Mouse (Mus musculus): ENCODE measurements around the gene Orm3. TPM values are rescaled to one million over a fixed set of nuclear protein-coding genes. Genes with fewer than 3 reads are reported as not detected.
"Not testable (repeated sequence)": the region's sequence is repeated elsewhere in the genome, so short reads cannot be mapped to it uniquely, and the experiment has no call there.

The Orm3 gene
- polyA plus RNA-seq (2015; fragmentation: Nextera tagmentation; extraction: Ambion mirVana), result not detected in 2 replicates

DNA sequence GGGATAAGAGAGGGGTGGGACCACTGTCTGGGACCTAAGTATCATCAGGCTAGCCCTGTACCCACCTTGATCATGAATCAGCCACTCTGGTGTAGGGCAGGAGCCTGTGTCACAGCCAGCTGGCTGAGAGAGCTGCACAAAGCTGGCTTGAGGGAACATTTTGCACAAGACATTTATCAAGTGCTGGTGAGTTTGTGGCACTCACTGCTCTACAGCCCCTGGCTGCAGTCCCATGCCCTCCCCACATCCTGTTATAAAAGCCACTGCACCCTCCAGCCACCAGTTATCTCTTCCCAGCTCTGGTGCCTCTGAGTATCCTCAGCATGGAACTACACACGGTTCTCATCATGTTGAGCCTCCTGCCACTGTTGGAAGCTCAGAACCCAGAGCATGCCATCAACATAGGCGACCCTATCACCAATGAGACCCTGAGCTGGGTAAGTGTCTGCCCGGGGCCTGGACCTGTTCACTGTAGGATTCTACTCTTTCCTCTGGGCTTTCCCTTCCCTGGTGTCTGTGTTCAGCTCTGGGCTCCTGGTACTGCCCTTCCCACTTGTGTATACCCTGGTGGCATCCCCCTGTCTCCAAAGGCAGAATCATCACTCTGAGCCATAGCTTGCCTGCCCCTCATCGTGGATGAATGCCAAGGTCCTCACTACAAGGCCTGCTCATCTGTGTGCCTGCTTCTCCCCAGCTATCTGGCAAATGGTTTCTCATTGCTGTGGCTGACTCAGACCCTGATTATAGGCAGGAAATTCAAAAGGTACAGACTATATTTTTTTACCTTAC, at the start of gene Orm3:
Gene Orm3, plus strand, starts transcription at position 286 of the 789 bp plus-strand sequence.
- no peaks in the 10 kb centered on the region for H3K36me3 ChIP-seq
- H3K27me3 ChIP-seq, result no peaks in the 10 kb centered on the region
- no peak within 1 kb of the TSS for H3K4me3 ChIP-seq
- 84% methylated on average over 4 of the region's 4 CpGs for WGBS
- H3K27ac ChIP-seq (replicated peaks), result no peak within 1 kb of the TSS
- no peaks in the 10 kb centered on the region for H3K9me3 ChIP-seq
- no peak within 1 kb of the TSS for H3K4me2 ChIP-seq
- no peak within 1 kb of the TSS for H3K9ac ChIP-seq
- peaks cover 6% of the 10 kb centered on the region for H3K4me1 ChIP-seq (replicated peaks)
- no peak for ATAC-seq (ENCODE audit: low read depth)

DNA sequence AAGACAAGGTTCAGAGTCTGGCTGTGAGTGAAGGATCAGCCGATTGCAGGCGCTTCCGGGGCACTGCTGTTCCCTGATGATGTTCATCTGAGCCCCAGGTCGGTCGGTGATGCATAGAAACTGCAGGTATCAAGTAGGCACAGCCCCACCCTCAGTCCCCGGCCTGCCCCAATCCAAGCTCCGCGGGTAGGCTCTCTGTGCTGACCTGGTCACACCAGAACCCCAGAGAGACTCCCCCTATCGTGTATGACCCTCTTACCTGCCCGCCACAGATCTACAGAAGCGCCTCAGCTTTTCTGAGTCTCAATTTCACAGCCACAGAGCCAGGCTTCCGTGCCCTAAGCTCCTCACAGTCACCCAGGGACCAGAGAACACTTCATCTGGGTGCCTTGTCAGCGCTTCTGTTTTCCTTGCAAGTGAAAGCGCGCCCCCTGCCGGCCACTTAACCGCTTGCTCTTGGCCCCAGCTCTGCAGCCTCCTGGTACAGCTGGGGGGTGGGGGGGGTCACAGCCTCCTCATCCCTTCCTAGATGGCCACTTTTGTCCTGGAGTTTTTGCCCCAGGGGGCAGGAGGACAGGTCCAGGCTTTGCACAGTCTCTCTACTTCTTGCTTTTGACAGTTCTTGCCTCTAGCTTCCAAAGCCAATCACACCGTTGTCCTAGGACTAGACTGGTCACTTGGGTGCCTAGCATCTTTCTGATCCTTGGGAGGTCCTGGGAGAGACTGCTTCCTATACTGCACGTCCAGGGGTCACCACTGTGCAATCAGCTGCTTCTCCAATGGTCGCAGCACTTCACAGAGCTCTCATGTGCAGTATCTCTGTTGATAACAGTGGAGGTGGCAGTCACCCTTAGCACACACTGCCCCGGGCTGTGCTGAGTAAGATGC, 48.5 kb upstream of the Orm3 start:
- Histone ChIP-seq H3K9me3 (no peaks in the 10 kb centered on the region), H3K4me1 (replicated peaks) (no peaks in the 10 kb centered on the region), H3K9ac (no peak overlapping the region), H3K4me3 (no peak overlapping the region), H3K4me2 (no peak overlapping the region), H3K36me3 (no peaks in the 10 kb centered on the region), H3K27me3 (no peaks in the 10 kb centered on the region), H3K27ac (replicated peaks) (no peak overlapping the region)
- ATAC-seq (ENCODE audit: low read depth), result peak; percentile 75
- WGBS, result 35% methylated on average over 21 of the region's 21 CpGs

GRCm38 (mm10) chr4:63308316-63308715, 47.6 kb upstream of the Orm3 start:
- no peak overlapping the region for H3K9ac ChIP-seq
- H3K36me3 ChIP-seq, result no peaks in the 10 kb centered on the region
- H3K4me2 ChIP-seq, result no peak overlapping the region
- H3K4me3 ChIP-seq, result no peak overlapping the region
- H3K27ac ChIP-seq (replicated peaks), result no peak overlapping the region
- no peak for ATAC-seq (ENCODE audit: low read depth)
- WGBS, result 88% methylated on average over 3 of the region's 3 CpGs
- no peaks in the 10 kb centered on the region for H3K4me1 ChIP-seq (replicated peaks)
- no peaks in the 10 kb centered on the region for H3K27me3 ChIP-seq
- H3K9me3 ChIP-seq, result no peaks in the 10 kb centered on the region

GRCm38 (mm10) chr4:63310247-63310855, 45.6 kb upstream of the Orm3 start:
- Histone ChIP-seq H3K27me3 (no peaks in the 10 kb centered on the region), H3K4me3 (no peak overlapping the region), H3K4me1 (replicated peaks) (no peaks in the 10 kb centered on the region), H3K4me2 (no peak overlapping the region), H3K9ac (no peak overlapping the region), H3K9me3 (no peaks in the 10 kb centered on the region), H3K36me3 (no peaks in the 10 kb centered on the region), H3K27ac (replicated peaks) (no peak overlapping the region)
- ATAC-seq (ENCODE audit: low read depth), result no peak
- 65% methylated on average over 10 of the region's 10 CpGs for WGBS

- WGBS, result 87% methylated on average over 7 of the region's 7 CpGs
- no peaks in the 10 kb centered on the region for H3K9me3 ChIP-seq
- no peaks in the 10 kb centered on the region for H3K4me1 ChIP-seq (replicated peaks)
- H3K27ac ChIP-seq (replicated peaks), result no peak overlapping the region
- H3K4me2 ChIP-seq, result no peak overlapping the region
- H3K9ac ChIP-seq, result no peak overlapping the region
- no peaks in the 10 kb centered on the region for H3K36me3 ChIP-seq
- no peaks in the 10 kb centered on the region for H3K27me3 ChIP-seq
- no peak for ATAC-seq (ENCODE audit: low read depth)
- H3K4me3 ChIP-seq, result no peak overlapping the region
These were observed 44.5 kb upstream of the Orm3 start for GRCm38 (mm10) chr4:63311426-63311825.

DNA sequence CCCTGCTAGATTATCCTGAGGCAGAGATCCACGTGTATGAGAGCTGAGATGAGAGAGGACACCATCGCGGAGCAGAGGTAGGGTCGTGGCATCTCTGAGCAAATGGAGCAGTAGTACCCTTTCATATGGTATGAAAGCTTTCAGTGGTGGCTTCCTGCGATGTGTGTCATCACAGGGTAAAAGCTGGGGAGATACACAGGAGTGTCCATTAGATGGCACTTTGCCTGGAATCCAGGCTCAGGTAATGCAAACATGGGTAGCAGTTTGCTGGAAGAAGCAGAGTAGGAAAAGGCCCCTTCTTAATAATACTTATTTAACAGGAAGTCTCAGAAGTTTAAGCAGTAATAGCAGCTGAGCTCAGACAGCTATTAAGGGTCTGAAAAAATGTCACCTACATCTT, 41.9 kb upstream of the Orm3 start:
- no peaks in the 10 kb centered on the region for H3K9me3 ChIP-seq
- ATAC-seq (ENCODE audit: low read depth), result no peak
- no peak overlapping the region for H3K9ac ChIP-seq
- 78% methylated on average over 5 of the region's 5 CpGs for WGBS
- H3K27ac ChIP-seq (replicated peaks), result no peak overlapping the region
- no peaks in the 10 kb centered on the region for H3K4me1 ChIP-seq (replicated peaks)
- no peak overlapping the region for H3K4me3 ChIP-seq
- no peaks in the 10 kb centered on the region for H3K36me3 ChIP-seq
- no peaks in the 10 kb centered on the region for H3K27me3 ChIP-seq
- H3K4me2 ChIP-seq, result no peak overlapping the region

DNA sequence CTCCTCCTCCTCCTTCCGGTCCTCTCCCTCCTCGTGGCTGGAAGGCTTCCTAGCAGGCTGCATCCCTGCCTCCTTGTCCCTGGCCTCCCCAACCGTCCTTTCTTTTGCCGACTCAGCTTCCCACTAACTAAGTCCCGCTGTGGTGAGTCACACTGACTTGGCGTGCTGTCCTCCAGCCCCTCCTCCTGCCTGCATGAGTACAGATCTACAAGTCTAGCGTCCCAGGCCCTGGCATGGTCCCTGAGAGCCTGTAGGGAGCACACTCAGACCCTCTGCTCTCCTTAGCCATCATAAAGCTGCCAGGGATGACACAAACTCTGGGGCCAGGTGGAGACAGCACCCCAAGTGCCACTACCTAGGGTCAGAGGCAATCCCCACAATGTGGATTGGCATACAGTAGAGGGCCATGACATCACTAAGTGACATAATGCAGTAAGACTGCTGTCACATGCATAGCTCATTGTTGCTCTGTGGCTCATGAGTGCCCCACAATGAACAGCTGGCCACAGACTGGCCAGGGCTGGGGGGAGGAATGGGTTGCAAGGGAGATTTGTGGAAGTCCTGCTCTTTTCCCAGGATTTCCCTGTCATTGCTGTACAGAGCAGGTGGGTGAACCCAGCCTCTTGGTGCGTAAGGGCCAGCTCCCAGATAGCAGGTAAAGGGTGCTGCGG, 39.8 kb upstream of the Orm3 start:
- no peaks in the 10 kb centered on the region for H3K9me3 ChIP-seq
- peaks cover 1% of the 10 kb centered on the region; the same call in 1 of the 2 replicates for H3K36me3 ChIP-seq
- WGBS, result 73% methylated on average over 9 of the region's 9 CpGs
- no peak overlapping the region for H3K4me3 ChIP-seq
- no peak overlapping the region for H3K9ac ChIP-seq
- no peaks in the 10 kb centered on the region for H3K4me1 ChIP-seq (replicated peaks)
- H3K4me2 ChIP-seq, result no peak overlapping the region
- ATAC-seq (ENCODE audit: low read depth), result no peak
- H3K27ac ChIP-seq (replicated peaks), result no peak overlapping the region
- no peaks in the 10 kb centered on the region for H3K27me3 ChIP-seq

DNA sequence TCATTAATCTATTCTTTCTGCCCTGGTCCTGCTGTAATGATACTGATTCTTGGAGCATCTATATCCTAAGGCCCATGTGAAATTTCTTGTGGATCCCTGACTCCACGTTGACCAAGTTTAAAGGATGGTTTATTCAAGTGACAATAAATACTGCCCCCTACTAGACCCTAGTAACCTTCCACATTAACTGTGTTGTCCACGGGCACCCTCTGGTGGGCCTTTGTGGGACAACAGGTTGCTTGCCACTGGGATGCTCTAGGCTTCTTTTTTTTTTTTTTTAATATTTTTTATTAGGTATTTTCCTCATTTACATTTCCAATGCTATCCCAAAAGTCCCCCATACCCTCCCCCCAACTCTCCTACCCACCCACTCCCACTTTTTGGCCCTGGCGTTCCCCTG, 36.4 kb upstream of the Orm3 start:
- H3K27me3 ChIP-seq; H3K9me3 ChIP-seq; ATAC-seq (ENCODE audit: low read depth); H3K4me2 ChIP-seq; H3K36me3 ChIP-seq; H3K9ac ChIP-seq; H3K27ac ChIP-seq (replicated peaks); H3K4me3 ChIP-seq; H3K4me1 ChIP-seq (replicated peaks): not testable (repeated sequence)
- 28% methylated on average over 3 of the region's 3 CpGs for WGBS

DNA sequence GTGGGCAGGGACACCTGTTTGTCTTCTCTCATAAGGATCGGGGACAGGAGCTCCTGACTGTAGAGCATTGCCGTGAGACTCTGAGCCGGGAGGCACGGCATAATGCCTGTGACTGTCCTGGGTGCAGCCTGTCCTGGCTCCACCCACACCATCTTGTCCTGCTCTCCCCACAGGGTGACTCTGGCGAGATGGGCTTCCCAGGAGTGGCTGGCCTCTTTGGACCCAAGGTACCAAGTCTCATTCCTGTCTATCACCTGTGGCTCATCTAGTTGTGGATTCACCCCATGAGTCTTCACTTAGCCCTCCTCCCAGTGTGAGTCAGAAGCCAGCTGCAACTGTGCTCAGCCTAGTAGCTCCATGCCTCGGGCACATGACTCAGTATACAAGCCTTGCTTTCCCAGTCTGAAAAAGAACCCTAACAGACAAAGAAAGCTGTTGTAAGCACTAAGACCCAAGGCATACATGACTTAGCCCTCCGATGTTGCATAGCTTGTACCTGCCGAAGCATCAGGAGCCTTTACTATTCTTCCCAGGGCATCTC, 32.6 kb upstream of the Orm3 start:
- no peaks in the 10 kb centered on the region for H3K27me3 ChIP-seq
- H3K4me2 ChIP-seq, result no peak overlapping the region
- no peak overlapping the region for H3K9ac ChIP-seq
- H3K9me3 ChIP-seq, result no peaks in the 10 kb centered on the region
- H3K36me3 ChIP-seq, result peaks cover 9% of the 10 kb centered on the region
- H3K27ac ChIP-seq (replicated peaks), result no peak overlapping the region
- peaks cover 9% of the 10 kb centered on the region for H3K4me1 ChIP-seq (replicated peaks)
- H3K4me3 ChIP-seq, result no peak overlapping the region
- 85% methylated on average over 8 of the region's 8 CpGs for WGBS
- ATAC-seq (ENCODE audit: low read depth), result no peak

- no peak overlapping the region for H3K9ac ChIP-seq
- no peak overlapping the region for H3K4me3 ChIP-seq
- no peak for ATAC-seq (ENCODE audit: low read depth)
- WGBS, result 96% methylated on average over 4 of the region's 4 CpGs
- H3K9me3 ChIP-seq, result no peaks in the 10 kb centered on the region
- no peak overlapping the region for H3K4me2 ChIP-seq
- no peaks in the 10 kb centered on the region for H3K36me3 ChIP-seq
- H3K4me1 ChIP-seq (replicated peaks), result no peaks in the 10 kb centered on the region
- H3K27ac ChIP-seq (replicated peaks), result no peak overlapping the region
- no peaks in the 10 kb centered on the region for H3K27me3 ChIP-seq
These were observed 22.6 kb upstream of the Orm3 start for GRCm38 (mm10) chr4:63333403-63333802.

- H3K4me1 ChIP-seq (replicated peaks), result no peaks in the 10 kb centered on the region
- no peak for ATAC-seq (ENCODE audit: low read depth)
- 69% methylated on average over 3 of the region's 3 CpGs for WGBS
- no peak overlapping the region for H3K27ac ChIP-seq (replicated peaks)
- no peaks in the 10 kb centered on the region for H3K27me3 ChIP-seq
- H3K4me3 ChIP-seq, result no peak overlapping the region
- H3K4me2 ChIP-seq, result no peak overlapping the region
- H3K9ac ChIP-seq, result no peak overlapping the region
- no peaks in the 10 kb centered on the region for H3K36me3 ChIP-seq
- no peaks in the 10 kb centered on the region for H3K9me3 ChIP-seq
These were observed 17.4 kb upstream of the Orm3 start for GRCm38 (mm10) chr4:63338414-63339076.

Measured in neural tube, embryonic 13.5 days (tissue).